Mouse (Mus musculus) kidney, postnatal 36 days (tissue): ENCODE data around the gene Trappc10.
"Not testable (repeated sequence)": the region's sequence is repeated elsewhere in the genome, so short reads cannot be mapped to it uniquely, and the experiment has no call there.

Experiments
- DNase-seq, 2 experiments: peaks; one replicate each; pipeline ENCODE4 v3.0.0; 2021 to 2022; ENCODE audit warnings: mixed read lengths in 2 of 2

The Trappc10 gene

DNA sequence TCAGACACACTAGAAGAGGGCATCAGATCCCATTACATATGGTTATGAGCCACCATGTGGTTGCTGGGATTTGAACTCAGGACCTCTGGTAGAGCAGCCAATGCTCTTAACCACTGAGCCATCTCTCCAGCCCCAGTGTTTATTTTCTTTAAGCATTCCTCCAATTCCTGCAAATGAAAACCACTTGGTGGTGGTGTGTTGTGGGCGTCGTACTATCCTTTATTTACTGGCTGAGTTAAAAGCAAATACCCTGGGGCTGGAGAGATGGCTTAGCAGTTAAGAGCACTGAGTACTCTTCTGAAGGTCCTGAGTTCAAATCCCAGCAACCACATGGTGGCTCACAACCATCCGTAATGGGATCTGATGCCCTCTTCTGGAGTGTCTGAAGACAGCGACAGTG lies 58.4 kb downstream of the Trappc10 start:
- not testable (repeated sequence) for DNase-seq

DNA sequence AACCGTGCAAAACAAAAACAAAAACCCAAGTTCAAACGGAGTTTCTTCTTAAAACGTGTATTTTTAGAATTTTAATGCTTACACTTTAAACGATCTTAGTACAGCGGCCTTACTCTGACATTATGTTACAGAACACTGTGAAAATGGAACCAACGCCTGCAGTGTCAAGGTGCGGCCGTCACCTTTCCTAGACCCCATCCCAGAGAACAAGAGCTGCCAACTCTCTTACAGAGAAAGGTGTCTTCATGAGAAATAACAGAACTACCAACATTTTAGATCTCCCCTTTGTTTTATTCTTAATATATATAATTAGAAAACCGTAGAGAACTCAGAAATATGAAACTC lies 59.1 kb downstream of the Trappc10 start:
- DNase-seq, result no peak

DNA sequence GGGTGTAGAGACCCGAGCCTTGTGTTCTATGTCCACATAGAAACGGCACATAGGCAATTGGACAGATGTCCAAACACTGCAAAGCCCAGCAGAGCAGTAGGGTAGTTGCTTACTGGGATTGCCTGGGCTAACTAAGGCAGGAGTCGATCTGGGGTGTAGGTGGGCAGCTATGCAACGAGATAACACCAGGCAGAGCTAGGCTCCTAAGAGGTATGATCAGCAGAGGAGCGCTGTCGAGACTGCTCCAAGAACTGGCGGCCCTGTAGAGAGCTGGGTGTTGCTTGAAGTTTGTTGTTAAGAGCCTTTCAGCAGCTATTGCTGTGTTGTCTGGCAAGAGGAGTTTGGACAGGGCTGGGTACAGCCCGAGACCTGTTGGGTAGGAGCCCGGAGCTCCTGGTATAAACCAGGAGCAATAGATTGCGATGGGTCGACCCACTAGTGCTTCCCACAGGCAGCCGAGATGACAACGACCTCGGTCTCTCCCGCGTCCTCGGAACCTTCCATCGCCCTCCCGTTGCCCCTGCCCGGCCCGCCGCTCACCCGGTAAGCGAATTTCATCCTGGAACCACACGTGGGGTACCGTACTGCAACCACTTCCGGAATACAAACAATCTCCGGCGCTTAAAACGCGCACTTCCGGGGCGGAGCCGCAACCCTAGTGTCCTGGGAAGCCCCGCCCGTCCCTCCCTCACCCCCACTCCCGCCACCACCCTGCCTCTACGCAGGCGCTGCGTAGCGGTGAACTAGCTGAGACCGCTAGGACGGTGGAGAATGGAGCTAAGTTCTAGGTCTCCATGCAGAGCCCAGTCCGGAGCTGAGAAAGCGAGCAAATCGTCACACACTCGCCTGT lies 59.7 kb downstream of the Trappc10 start, which contains the start of gene Pwp2:
Pwp2 (minus strand) TSS at position 619 of the 850 bp plus-strand sequence.
- peak; percentile 96 to 97 for DNase-seq

DNA sequence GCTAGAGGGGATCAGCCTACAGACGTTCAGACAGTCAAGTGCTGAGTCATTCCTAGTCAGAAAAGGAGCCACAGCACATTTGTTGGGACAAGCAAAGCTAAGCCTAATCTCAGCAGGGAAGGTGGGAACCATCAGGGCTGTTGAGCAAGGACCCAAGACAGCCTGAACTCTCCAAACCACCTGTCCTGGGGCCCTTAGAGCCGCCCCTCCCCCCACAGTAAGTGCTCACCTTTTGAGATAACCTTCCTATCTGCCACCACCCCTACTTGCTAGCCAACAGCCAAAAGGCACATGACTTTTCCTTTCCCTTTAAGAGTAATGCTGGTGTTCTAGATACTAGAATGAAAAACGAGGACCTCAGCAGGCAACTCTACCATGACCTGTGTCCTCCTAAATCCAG lies 60.9 kb downstream of the Trappc10 start:
- no peak for DNase-seq

DNA sequence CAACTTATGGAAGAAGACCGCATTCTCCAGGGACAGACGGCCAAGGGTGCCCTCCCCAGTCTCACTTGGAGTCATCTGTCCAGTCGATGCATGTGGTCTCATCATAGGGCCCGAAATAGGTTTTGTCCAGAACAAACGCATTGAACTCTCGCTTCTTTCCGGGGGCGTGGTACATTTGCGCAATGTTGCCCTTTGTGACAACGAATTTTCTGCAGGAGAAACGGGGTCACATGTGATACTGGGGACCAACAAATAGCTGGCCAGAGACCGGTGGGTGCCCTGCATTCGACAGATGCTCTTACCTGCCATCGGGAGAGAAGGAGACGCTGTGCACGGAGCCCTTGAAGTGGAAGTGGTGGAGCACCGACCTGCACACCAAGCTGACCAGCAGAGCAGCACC lies 62.1 kb downstream of the Trappc10 start:
- no peak for DNase-seq

DNA sequence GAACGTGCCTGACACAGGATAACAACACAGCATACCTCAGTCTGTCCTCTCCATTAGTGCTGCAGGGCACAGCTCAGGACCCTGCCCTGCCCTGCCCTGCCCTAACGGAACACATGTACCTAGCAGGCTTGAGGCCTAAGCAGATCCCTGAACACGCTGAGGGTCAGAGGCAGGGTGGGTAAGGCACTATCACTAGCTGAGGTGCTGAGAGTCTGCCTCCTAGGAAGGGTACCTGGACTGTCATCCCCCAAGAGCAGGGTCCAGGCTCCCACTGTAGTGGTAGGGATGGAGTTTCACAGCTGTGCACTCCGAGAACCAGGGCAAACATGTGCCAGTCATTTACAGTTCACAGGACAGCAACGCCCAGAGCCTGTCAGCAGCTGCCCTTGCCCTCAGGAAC lies 70.0 kb downstream of the Trappc10 start:
- no peak for DNase-seq

DNA sequence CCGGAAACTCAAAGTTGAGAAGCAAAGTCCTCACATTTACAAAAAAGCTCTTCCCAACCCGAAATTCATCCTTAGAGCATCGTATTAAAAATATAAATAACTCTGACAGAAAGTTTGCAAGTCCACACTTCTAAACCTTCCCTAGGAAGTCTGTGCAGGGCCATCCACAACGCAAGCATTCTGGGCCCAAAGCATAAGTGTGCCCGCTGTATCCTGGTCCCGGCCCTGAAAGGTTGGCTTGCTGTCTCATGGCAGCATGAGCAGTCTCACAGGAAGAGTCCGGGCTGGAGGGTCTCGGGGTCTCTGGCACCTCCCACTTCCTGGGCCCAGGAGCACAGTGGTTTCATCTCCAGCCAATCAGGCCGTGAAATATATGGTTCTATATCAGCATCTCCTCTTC lies 72.9 kb downstream of the Trappc10 start:
- DNase-seq, result no peak

DNA sequence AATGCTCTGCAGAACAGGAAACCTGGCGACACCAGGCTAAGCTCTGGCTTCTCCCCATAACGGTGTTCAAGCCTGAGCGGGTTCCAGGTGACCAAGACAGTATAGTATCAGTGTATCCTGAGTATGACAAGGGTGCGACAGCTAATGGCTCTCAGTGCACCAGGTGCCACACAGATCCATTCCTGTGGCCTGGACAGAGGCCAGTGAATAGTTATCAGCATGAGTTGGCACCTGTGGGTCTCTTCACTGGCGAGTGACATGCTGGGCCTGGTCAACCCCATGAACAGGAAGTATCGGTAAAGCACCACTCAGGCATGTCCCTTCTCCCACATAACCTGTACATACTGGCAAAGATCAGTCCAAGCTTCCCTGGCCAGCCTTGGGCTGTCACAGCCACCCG lies 73.4 kb downstream of the Trappc10 start:
- no peak for DNase-seq

DNA sequence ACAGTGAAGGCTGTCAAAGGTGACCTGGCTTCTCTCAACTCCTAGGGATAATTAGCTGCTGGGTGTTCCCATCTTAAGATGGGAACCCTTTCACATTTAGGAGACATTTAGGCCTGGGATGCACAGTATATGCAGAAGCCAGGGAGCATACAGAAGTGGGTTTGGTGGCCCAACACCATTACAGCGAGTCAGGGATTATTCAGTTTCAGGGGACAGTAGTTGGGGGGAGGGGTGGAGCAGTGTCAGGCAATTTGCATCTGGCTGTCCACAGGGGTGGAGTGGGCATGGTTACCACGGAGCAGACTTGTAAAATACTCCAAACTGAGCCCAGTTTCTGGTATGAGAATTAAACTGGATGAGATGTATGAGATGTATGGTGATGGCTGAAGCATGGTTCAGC lies 74.0 kb downstream of the Trappc10 start:
- DNase-seq, result no peak

DNA sequence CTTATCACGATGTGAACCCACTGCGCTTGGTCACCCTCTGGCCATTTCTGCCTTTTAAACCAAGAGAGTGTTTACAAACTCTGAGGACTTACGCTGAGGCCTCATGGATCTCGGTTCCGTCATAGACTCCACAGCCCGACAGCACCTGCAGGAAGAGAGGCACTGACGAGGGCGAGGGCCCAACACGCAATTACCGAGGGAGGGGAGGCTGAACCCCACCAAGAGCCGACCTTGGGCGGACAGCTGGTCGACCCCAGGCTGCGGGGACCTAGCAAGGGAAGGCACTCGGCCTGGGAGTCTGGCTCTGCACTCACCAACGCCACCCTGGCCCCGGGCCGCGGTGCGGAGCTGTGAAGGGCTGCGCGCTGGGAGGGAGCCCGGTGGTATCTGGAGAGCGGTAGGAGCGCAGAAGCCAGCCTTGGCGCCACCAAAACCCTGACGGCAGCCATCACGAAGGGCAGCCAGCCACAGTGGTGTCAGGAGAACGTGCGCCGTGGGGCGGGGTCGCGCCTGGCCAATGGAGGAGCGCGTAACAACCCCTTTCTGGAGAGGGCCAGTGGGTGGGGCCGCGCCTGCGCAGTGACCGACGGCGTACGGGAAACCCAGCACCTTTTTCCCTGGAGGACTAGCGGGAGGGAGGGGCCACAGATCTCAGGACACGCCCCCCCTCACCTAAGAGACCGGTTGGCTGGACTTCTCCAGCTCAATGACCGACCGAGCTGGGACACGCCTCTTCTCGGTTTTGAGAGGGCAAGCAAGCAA lies 75.0 kb downstream of the Trappc10 start, which contains the start of gene D10Jhu81e:
D10Jhu81e (minus strand) TSS at position 502 of the 762 bp plus-strand sequence.
- DNase-seq, result peak; percentile 100

DNA sequence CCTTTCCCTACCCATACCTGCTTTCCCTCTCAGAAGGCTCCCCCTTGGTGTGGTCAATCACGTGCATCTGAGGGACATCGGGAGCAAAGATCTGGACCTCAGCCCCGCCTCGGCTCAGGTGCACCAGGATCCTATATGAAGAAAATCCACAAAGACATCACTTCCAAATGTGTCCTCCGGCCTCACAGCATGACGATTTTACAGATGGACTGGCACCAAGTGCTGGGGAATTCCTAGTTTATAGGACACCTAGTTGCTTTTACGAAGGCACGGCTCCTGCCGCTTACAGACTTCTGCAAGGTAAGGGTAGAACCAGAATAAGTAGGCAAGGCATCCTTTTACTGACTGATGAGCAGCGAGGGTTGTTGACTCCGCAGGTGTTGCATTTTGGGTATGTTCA lies 75.6 kb downstream of the Trappc10 start:
- peak in 1 of 2 experiments; percentile 33 for DNase-seq

DNA sequence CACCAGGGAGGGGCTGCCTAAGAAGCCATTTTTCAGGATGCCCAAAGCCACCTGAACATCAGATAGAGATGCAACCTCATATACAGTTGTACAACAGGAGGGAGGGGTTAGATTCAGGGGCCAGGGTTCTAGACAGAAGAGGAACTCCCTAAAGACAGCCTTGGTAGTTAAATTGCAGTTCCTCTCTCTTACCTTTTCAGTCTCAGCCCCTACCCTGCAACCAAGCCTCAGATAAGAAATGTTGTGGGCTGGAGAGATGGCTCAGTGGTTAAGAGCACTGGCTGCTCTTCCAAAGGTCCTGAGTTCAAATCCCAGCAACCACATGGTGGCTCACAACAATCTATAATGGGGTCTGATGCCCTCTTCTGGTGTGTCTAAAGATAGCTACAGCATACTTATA lies 76.7 kb downstream of the Trappc10 start:
- no peak for DNase-seq

DNA sequence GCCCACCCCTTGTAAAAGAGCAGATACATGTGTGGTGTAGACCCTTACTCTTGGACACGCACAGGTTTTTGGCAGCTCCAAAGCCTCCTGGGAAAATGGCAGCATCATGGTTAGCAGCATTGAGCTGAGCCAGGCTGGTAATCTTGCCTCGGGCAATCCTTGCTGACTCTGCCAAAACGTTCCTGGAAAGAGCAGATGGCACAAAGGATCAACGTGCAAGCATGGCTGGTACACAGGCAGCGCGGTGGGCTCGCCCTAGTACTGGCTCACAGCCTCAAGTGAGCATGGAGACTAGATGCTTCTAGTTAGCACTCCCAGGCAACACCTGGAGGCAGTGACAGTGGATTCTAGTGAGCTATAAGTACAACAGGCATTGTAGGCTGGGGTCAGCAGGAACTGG lies 77.1 kb downstream of the Trappc10 start:
- DNase-seq, result no peak

DNA sequence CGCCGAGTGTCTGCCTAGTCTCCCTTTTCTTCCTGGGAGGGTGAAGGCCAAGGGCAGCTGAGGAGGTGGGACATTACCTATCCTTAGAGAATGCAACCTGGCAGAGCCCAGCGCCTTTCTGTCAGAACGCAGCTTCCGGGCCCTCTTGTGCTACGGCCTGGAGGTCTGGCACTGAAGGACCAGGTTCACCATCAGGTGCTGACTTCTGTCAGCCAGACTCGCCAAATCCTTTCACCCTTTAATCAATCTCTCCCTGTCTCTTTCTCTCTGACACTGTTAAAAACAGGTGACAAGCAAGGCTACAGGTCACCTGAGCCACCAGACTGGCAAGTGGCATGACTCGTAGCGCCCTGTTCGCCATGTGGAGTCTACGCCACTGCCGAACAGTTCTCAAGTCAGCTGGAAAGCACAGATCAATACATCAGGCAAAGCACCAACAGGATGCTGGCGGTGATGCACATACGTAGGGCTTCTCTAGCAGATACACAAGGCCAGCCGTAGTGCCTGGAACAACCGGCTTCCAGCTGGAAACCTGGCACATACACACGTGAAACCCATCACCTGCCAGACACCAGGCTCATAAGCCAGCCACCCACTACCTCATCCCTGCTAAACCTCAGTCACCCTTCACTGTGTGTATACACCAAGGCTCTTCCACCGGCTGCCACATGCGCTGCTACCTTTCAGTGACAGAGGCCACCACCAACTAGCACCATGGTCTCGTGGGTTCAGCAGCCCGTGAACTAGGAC lies 79.0 kb downstream of the Trappc10 start:
- no peak for DNase-seq

DNA sequence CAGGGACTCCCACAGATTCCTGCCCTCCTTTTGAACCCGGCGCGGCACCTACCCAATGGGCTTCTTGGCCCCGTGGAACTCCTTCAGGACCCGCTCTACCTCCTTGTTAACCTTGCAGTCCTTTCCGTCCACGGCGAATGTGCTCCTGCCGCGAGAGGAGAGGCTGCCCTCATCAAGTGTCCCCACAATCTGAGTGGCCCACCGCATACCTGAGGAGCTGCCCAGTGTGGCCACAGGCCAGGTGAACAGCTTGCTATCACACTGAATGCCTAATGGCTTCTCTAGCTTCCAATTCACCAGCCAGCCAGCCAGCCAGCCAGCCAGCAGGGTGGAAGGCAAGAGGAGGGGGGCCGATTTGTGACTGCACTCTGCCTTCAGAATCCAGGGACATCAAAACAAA lies 79.7 kb downstream of the Trappc10 start:
- DNase-seq, result no peak

DNA sequence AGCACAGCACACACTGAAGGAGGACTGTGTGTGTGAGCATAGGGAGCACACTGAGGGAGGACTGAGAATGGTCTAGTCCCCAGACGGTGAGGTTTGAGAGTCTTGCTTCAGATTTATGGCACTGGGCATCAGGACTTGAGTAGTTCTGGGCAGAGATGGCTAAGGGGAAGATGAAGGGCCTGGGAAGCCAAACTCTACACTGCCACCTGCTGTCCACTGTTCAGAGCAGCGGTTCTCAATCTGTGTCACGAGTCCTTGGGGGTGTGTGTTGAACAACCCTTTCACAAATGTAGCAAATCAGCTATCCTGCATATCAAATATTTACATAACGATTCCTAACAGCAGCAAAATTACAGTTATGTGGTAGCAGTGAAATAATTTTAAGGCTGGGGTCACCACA lies 80.5 kb downstream of the Trappc10 start:
- peak; percentile 62 to 84 for DNase-seq

DNA sequence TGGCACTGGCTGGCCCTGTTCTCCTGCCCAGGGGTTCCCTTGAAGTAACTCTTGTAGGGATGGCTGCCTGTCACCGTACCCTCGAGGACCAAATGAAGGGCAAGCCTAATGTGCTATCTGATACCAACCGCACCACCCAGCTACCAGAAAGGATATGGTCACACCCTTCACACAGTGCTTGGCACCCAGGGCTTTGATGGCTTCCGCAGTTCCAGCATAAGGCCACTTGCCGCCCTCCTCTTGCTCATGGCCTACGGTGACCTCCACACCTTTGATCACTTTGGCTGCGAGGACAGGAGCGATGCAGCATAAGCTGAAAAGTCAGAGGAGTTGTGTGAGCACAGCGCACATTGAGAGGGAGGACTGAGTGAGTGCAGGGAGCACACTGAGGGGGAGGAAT lies 81.2 kb downstream of the Trappc10 start:
- no peak for DNase-seq

DNA sequence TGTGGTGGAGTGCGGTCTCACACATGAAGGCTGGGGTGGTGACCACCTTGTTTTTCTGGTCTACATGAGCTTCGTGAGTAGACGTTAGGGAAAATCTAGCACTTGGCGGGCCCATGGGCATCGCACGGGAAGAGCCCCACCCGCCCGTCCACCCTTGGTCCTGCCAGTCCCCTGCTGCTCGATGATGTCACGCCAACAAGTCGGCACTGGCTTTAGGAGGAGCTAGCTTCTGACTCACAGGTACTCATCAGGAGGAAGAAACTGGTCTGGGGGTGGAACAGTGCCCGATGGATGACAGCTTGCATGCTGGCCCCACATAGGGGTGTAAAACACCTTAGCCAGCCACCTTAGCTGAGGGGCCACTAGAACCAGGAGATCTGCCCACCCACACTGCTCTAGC lies 81.8 kb downstream of the Trappc10 start:
- DNase-seq, result no peak

DNA sequence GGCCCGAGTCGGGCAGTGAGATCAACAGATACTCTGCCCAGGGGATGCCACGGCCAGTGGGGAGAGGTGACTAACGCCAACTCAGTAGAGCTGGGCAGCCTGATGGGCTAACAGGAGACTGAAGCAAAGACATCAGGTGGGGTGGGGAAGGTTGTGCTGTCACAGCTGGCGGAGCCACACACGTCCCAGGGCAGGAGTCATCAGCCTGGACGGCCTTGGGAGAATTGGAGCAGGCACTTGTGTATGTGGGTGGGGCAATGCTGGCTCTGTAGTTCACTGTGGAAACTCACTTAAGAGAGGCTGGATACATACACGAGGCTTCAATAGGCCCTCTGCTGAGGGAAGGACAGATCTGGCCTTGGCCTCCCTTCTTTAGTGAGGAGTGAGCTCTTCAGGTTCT lies 83.3 kb downstream of the Trappc10 start:
- DNase-seq, result no peak

DNA sequence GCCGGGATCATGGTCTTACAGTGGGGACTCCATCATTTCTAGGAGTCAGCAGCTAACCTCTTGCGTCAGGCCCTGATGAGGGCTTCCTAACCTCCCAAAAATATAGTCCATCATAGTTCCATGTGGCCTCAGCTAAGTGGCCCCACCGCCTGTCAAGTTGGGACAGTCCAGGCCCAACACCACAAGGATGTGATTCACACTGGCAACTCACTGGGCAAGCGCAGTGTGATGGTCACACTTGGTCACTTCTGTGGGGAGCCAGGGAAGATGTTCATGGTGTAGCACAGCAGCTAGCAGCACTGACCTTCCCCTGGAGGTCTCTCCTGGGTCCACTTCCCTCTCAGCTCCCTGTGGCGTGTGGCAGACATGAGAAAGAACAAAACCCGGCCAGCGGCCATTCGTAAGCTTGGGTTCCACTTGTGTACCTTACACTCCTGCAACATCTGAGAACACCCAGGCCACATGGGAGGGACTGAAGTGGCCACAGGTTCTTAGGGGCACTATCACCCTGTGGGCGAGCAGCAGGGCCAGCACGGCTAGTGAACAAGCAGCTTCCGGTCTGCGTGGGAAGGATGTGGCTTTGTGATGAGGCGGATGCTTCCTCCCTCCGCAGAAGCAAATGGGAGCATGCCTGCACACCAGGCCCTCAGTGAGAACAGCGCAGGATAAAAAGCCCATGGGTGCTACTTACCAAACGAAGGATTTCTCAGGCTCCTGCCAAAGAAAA lies 83.9 kb downstream of the Trappc10 start:
- peak in 1 of 2 experiments; percentile 33 for DNase-seq

DNA sequence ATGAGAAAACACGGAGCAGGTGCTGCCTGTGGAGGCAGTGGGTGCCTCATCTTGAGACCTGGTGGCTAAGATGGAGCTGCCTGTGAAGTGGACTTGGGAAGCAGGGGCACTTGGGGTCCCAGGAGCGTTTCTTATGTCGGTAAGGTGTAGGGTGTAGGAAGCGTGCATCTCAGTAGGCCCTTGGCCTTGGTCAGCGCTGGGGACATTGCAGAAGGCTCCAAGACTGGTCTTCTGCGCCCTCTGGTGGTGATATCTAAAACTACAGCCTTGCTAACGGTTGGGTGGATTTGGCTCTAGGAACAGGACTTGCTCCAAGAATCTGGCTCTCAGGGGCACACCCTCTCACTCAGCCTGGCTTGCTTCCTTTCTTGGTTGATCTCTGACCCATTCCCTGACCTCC lies 84.5 kb downstream of the Trappc10 start:
- DNase-seq, result peak; percentile 93 to 94

DNA sequence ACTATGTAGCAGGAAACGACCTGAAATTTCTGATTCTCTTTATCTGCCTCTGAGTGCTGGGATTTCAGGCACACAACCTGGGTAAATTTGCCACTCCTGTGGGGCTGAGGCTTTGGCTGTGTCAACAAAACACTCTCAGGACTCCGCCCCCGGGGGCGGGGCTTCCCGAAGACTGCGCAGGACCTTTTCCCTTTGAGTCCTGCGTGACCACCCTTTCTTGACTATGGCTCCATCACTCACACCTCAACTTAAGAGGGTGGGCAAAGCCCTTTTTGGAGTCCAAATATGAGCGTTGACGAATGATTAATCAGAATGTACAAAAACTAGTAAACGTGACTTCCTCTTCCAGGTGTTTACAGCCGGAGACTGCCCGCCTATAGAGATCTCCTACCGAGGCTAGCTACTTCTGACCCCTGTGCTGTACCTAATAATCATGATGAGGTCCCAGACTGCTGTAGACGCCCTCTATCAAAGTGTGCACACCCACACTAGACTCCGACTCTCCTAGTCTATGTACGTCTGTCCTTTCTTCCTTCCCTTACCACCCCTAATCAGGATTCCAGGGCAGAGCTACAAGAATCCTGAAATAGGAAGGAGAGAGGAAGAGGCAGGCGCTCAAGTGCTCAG lies 85.1 kb downstream of the Trappc10 start:
- peak; percentile 89 to 95 for DNase-seq
